Mouse (Mus musculus) forebrain, embryonic 10.5 days (tissue): ENCODE measurements around the gene Dtd1. TPM values are rescaled to one million over a fixed set of nuclear protein-coding genes. Genes with fewer than 3 reads are reported as not detected.
A peak's percentile ranks its signal among the peaks of the same experiment; 100 is the strongest.

ENCODE experiments used
- DNase-seq: peaks from one replicate; pipeline ENCODE4 v3.0.0-alpha.2; 2017; ENCODE audit warnings: low spot score; ENCODE audit errors: extremely low spot score
- H3K27ac ChIP-seq: fragments of 300-500 bp; sonication (generic); 2 replicates; pipeline ENCODE4 v1.5.1; 2016; ENCODE audit warnings: mild to moderate bottlenecking
- H3K27me3 ChIP-seq: fragments of 300-500 bp; sonication (generic); 2 replicates; pipeline ENCODE4 v1.6.1; 2016; ENCODE audit warnings: mild to moderate bottlenecking; ENCODE audit not compliant: poor library complexity, severe bottlenecking
- H3K36me3 ChIP-seq: fragments of 300-500 bp; sonication (generic); replicated peaks from 2 replicates; pipeline ENCODE4 v1.6.1; 2016; ENCODE audit warnings: mild to moderate bottlenecking, moderate library complexity
- H3K4me1 ChIP-seq: fragments of 300-500 bp; sonication (generic); 2 replicates; pipeline ENCODE4 v1.6.1; 2016
- H3K4me3 ChIP-seq: fragments of 300-500 bp; sonication (generic); 2 replicates; pipeline ENCODE4 v1.5.1; 2016; ENCODE audit warnings: mild to moderate bottlenecking, moderate library complexity
- H3K9me3 ChIP-seq: fragments of 300-500 bp; sonication (generic); 2 replicates; pipeline ENCODE4 v1.6.1; 2016; ENCODE audit warnings: mild to moderate bottlenecking, moderate library complexity
- WGBS: fragments of 180-500 bp; shearing (Covaris S2); methylation state at CpG from one replicate; pipeline ENCODE4 v1.1.7; 2016; 5-methylcytosine and 5-hydroxymethylcytosine counted together
- microRNA-seq: library from miRNA; unstranded; fragments of <30 nt; microRNA quantifications from one replicate; pipeline ENCODE4, GENCODE M21; 2017
- polyA plus RNA-seq: library from polyadenylated mRNA; unstranded; fragments of >200 nt; fragmentation: Nextera tagmentation; extraction: Ambion mirVana; gene quantifications from 2 replicates; pipeline ENCODE4 v1.2.1, GENCODE M21; 2016

The Dtd1 gene
- polyA plus RNA-seq, 1 experiment from 2014 or later: 37.7 TPM

GRCm38 (mm10) chr2:144782481-144782880 lies 182.8 kb downstream of the Dtd1 start:
- no peak for DNase-seq
- H3K4me1 ChIP-seq: no peaks in the 10 kb centered on the region
- H3K27ac ChIP-seq: no peak overlapping the region
- H3K36me3 ChIP-seq: no peaks in the 10 kb centered on the region
- H3K27me3 ChIP-seq: no peaks in the 10 kb centered on the region
- WGBS: 85% methylated on average over 4 of the region's 4 CpGs
- H3K4me3 ChIP-seq: no peak overlapping the region
- H3K9me3 ChIP-seq: no peaks in the 10 kb centered on the region

GRCm38 (mm10) chr2:144783190-144783589 lies 183.5 kb downstream of the Dtd1 start:
- H3K36me3 ChIP-seq: no peaks in the 10 kb centered on the region
- no peaks in the 10 kb centered on the region for H3K27me3 ChIP-seq
- no peaks in the 10 kb centered on the region for H3K4me1 ChIP-seq
- DNase-seq: no peak
- H3K4me3 ChIP-seq: no peak overlapping the region
- no peak overlapping the region for H3K27ac ChIP-seq
- 94% methylated on average over 1 of the region's 1 CpGs for WGBS
- no peaks in the 10 kb centered on the region for H3K9me3 ChIP-seq

GRCm38 (mm10) chr2:144783831-144784230 lies 184.1 kb downstream of the Dtd1 start:
- Histone ChIP-seq H3K27me3 (no peaks in the 10 kb centered on the region), H3K27ac (no peak overlapping the region), H3K36me3 (no peaks in the 10 kb centered on the region), H3K4me1 (no peaks in the 10 kb centered on the region), H3K4me3 (no peak overlapping the region), H3K9me3 (no peaks in the 10 kb centered on the region)
- 89% methylated on average over 6 of the region's 6 CpGs for WGBS
- no peak for DNase-seq

- Histone ChIP-seq H3K27me3 (no peaks in the 10 kb centered on the region), H3K9me3 (no peaks in the 10 kb centered on the region), H3K4me1 (no peaks in the 10 kb centered on the region), H3K27ac (no peak overlapping the region), H3K4me3 (no peak overlapping the region), H3K36me3 (no peaks in the 10 kb centered on the region)
- 86% methylated on average over 14 of the region's 14 CpGs for WGBS
- no peak for DNase-seq
These were observed 192.1 kb downstream of the Dtd1 start for GRCm38 (mm10) chr2:144791671-144792294.

GRCm38 (mm10) chr2:144797515-144797914 lies 197.8 kb downstream of the Dtd1 start:
- H3K4me3 ChIP-seq: no peak overlapping the region
- 88% methylated on average over 8 of the region's 8 CpGs for WGBS
- no peaks in the 10 kb centered on the region for H3K4me1 ChIP-seq
- no peak for DNase-seq
- H3K9me3 ChIP-seq: no peaks in the 10 kb centered on the region
- no peaks in the 10 kb centered on the region for H3K36me3 ChIP-seq
- no peaks in the 10 kb centered on the region for H3K27me3 ChIP-seq
- H3K27ac ChIP-seq: no peak overlapping the region

- H3K4me1 ChIP-seq: peaks cover 10% of the 10 kb centered on the region
- H3K9me3 ChIP-seq: no peaks in the 10 kb centered on the region
- WGBS: 72% methylated on average over 15 of the region's 15 CpGs
- peak overlapping the region; percentile 30; the same call in 1 of the 2 replicates for H3K27ac ChIP-seq
- H3K27me3 ChIP-seq: no peaks in the 10 kb centered on the region
- DNase-seq: no peak
- H3K4me3 ChIP-seq: no peak overlapping the region
- no peaks in the 10 kb centered on the region for H3K36me3 ChIP-seq
These were observed 208.4 kb downstream of the Dtd1 start for GRCm38 (mm10) chr2:144807766-144808754.

Small RNA genes lying within 50 kb of the gene (microRNA-seq; reads per million reads assigned to microRNA genes)
- not detected for gene Gm24823

Other genes with a start within 250 kb of the Dtd1 start
- 64.7 and 65.7 TPM in 2 replicates for gene Kat14, start 230.9 kb upstream of the Dtd1 start, polyA plus RNA-seq
- gene Pet117, start 230.9 kb upstream of the Dtd1 start, polyA plus RNA-seq: 0.81 TPM in 1 of 2 replicates, not detected in the other
- 2.1 and 2.8 TPM in 2 replicates for gene Dzank1, start 72.5 kb upstream of the Dtd1 start, polyA plus RNA-seq
- gene Polr3f, start 72.2 kb upstream of the Dtd1 start, polyA plus RNA-seq: 35.1 and 36.1 TPM in 2 replicates
- 60.7 and 63.3 TPM in 2 replicates for gene Rbbp9, start 49.0 kb upstream of the Dtd1 start, polyA plus RNA-seq
- gene Sec23b, start 43.7 kb upstream of the Dtd1 start, polyA plus RNA-seq: 124 and 131 TPM in 2 replicates
- 31.2 and 31.5 TPM in 2 replicates for gene Smim26, start 5.8 kb upstream of the Dtd1 start, polyA plus RNA-seq
- gene Scp2d1, start 223.8 kb downstream of the Dtd1 start, polyA plus RNA-seq: not detected in 2 replicates